17 mouse cellular contexts compared by ENCODE assay signal in the genomic region with DNA sequence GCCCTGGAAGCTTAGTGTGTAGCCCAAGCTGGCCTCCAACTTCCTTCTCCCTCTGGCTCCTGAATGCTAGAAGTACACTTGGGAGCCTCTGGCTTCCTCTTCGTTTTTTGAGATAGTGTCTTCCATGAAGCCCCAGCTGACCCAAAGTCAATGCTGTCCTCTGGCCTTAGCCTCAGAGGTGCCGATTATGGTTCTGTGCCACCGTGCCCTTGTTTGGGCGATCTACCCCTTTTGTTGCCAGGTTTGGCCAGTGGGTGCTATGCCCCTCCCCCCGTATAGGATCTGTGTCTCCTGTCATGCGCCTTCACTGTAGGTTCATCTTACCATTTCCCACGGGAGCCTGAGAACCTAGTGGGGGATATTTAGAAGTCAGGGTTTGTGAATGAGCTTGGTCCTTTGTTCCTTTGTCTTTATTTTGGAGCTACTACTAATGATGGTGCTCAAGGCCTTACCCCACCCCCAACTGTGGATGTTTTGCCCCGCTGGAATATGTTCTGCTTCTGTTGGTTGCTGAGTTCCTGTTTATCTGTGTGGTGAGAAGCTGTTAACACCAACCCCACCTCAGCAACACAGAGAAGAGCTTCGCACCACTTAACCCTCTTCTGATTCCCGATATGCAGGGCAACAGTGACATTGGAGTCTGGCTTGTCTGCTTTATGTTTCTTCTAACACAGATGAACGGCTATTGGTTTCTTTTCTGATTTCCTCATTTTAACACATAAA. TPM values are rescaled to one million over a fixed set of nuclear protein-coding genes. Genes with fewer than 3 reads are reported as not detected.
DNase-seq lines count a peak whose midpoint lies in the region; ATAC-seq lines count a peak whose summit lies in the region.
"Had no signal": no experiment of that assay in that cellular context is flagged by ENCODE, and none has a peak within 500 bp of the region (broad histone marks: within the 10 kb centered on the region; RNA-seq: fewer than 3 reads in every experiment).

No protein-coding gene starts in this region.

- H3K27me3 ChIP-seq in heart, embryonic 10.5 days (ENCODE audit: insufficient read depth, poor library complexity, severe bottlenecking) = peaks cover 5% of the 10 kb centered on the region; the same call in 1 of the 2 replicates
- no peaks in the 10 kb centered on the region for H3K27me3 ChIP-seq in neural tube, embryonic 13.5 days
- no peaks in the 10 kb centered on the region for H3K27me3 ChIP-seq in neural tube, embryonic 15.5 days (replicated peaks)
- H3K27me3 ChIP-seq: hindbrain, embryonic 15.5 days; limb, embryonic 15.5 days had no signal

- H3K4me1 ChIP-seq in heart, embryonic 10.5 days = peaks cover 30% of the 10 kb centered on the region
- peaks cover 33% of the 10 kb centered on the region for H3K4me1 ChIP-seq in neural tube, embryonic 13.5 days (replicated peaks)
- peaks cover 29% of the 10 kb centered on the region for H3K4me1 ChIP-seq in neural tube, embryonic 15.5 days

- 61% methylated on average over 11 of the region's 11 CpGs for WGBS in heart, embryonic 10.5 days
- 82% methylated on average over 11 of the region's 11 CpGs for WGBS in neural tube, embryonic 13.5 days
- 82% methylated on average over 11 of the region's 11 CpGs for WGBS in neural tube, embryonic 15.5 days

- peaks cover 38% of the 10 kb centered on the region for H3K36me3 ChIP-seq in heart, embryonic 10.5 days
- H3K36me3 ChIP-seq in neural tube, embryonic 13.5 days = peaks cover 41% of the 10 kb centered on the region
- H3K36me3 ChIP-seq in neural tube, embryonic 15.5 days = peaks cover 33% of the 10 kb centered on the region

- ATAC-seq in neural tube, embryonic 13.5 days (ENCODE audit: low read depth) = no peak
- no peak for ATAC-seq in neural tube, embryonic 15.5 days (ENCODE audit: low FRiP score)
- peak; percentile 73 for ATAC-seq in monocyte, adult 5-6 weeks (replicated peaks; ENCODE audit: insufficient number of reproducible peaks, low FRiP score, low TSS enrichment, poor library complexity, severe bottlenecking)
- ATAC-seq in inflammation-experienced regulatory T-cells, adult 6 months = no peak

- H3K9ac ChIP-seq in neural tube, embryonic 13.5 days = no peak overlapping the region
- H3K9ac ChIP-seq in neural tube, embryonic 15.5 days (replicated peaks) = no peak overlapping the region
- H3K9ac ChIP-seq: hindbrain, embryonic 15.5 days; limb, embryonic 15.5 days had no signal

- no peak for DNase-seq in heart, embryonic 10.5 days (ENCODE audit: low spot score)
- DNase-seq in heart, adult 18-20 months = no peak
- peak; percentile 14 for DNase-seq in heart, postnatal 4 days
- DNase-seq in kidney, postnatal 25 days = no peak
- DNase-seq: retina, postnatal 1 day; thymus, postnatal 36 days had no signal

- peak overlapping the region; percentile 27; the same call in 1 of the 2 replicates for H3K4me3 ChIP-seq in heart, embryonic 10.5 days
- H3K4me3 ChIP-seq in neural tube, embryonic 13.5 days = no peak overlapping the region
- H3K4me3 ChIP-seq in neural tube, embryonic 15.5 days (replicated peaks) = no peak overlapping the region
- H3K4me3 ChIP-seq: erythroblast, embryonic 14.5 days; hindbrain, embryonic 15.5 days; limb, embryonic 15.5 days had no signal

- peak overlapping the region; percentile 42; the same call in 1 of the 2 replicates for H3K27ac ChIP-seq in heart, embryonic 10.5 days
- peak overlapping the region; percentile 38 for H3K27ac ChIP-seq in neural tube, embryonic 13.5 days (replicated peaks)
- H3K27ac ChIP-seq in neural tube, embryonic 15.5 days (replicated peaks) = no peak overlapping the region
- H3K27ac ChIP-seq: hindbrain, embryonic 15.5 days; kidney, postnatal 0 days; limb, embryonic 15.5 days had no signal

- no peaks in the 10 kb centered on the region for H3K9me3 ChIP-seq in heart, embryonic 10.5 days
- no peaks in the 10 kb centered on the region for H3K9me3 ChIP-seq in neural tube, embryonic 13.5 days
- no peaks in the 10 kb centered on the region for H3K9me3 ChIP-seq in neural tube, embryonic 15.5 days (replicated peaks)
- H3K9me3 ChIP-seq: hindbrain, embryonic 15.5 days; limb, embryonic 15.5 days had no signal

- no peak overlapping the region for H3K4me2 ChIP-seq in neural tube, embryonic 13.5 days
- no peak overlapping the region for H3K4me2 ChIP-seq in neural tube, embryonic 15.5 days
- H3K4me2 ChIP-seq: hindbrain, embryonic 15.5 days; limb, embryonic 15.5 days had no signal

RNA-seq across cellular contexts. Expression of a gene that starts 10.1 kb away (rescaled TPM):
- polyA plus RNA-seq in heart, embryonic 10.5 days (2016; fragmentation: Nextera tagmentation; extraction: Ambion mirVana) = 47.7 and 56.9 TPM in 2 replicates
- total RNA-seq in heart, adult 18-20 months (2021) = 10 to 100 TPM; 25.4 to 35.2 TPM
- polyA plus RNA-seq in neural tube, embryonic 13.5 days (2015; fragmentation: Nextera tagmentation; extraction: Ambion mirVana) = 69.2 and 78.7 TPM in 2 replicates
- polyA plus RNA-seq in neural tube, embryonic 15.5 days (2015; fragmentation: Nextera tagmentation; extraction: Ambion mirVana) = 59.3 and 61.6 TPM in 2 replicates
- total RNA-seq in heart, postnatal 4 days (2021) = 10 to 100 TPM; 42.1 to 51.7 TPM
- 142 to 333 TPM (median 161 TPM) in 3 replicates for total RNA-seq in monocyte, adult 5-6 weeks (2017)
- polyA plus RNA-seq in inflammation-experienced regulatory T-cells, adult 6 months (2017; shearing (Covaris generic)) = 10 to 100 TPM; 50.7 to 65.5 (median 59.6) TPM

RNA-seq across cellular contexts. Expression of a gene that starts 29.2 kb away (rescaled TPM):
- polyA plus RNA-seq in heart, embryonic 10.5 days (2016; fragmentation: Nextera tagmentation; extraction: Ambion mirVana) = 0.39 TPM in 1 of 2 replicates, not detected in the other
- total RNA-seq in heart, adult 18-20 months (2021) = not detected
- polyA plus RNA-seq in neural tube, embryonic 13.5 days (2015; fragmentation: Nextera tagmentation; extraction: Ambion mirVana) = not detected in 2 replicates
- not detected in 2 replicates for polyA plus RNA-seq in neural tube, embryonic 15.5 days (2015; fragmentation: Nextera tagmentation; extraction: Ambion mirVana)
- total RNA-seq in heart, postnatal 4 days (2021) = not detected
- not detected in 3 replicates for total RNA-seq in monocyte, adult 5-6 weeks (2017)
- polyA plus RNA-seq in inflammation-experienced regulatory T-cells, adult 6 months (2017; shearing (Covaris generic)) = not detected
- total RNA-seq: left cerebral cortex, adult 18-20 months had no signal
- polyA plus RNA-seq: cortical plate, adult 2 months; erythroblast, embryonic 14.5 days; frontal cortex, adult 2 months; kidney, postnatal 0 days had no signal
